Mouse (Mus musculus): ENCODE results near the gene Bax. TPM values are rescaled to one million over a fixed set of nuclear protein-coding genes. Genes with fewer than 3 reads are reported as not detected.
"Not testable (repeated sequence)": the region's sequence is repeated elsewhere in the genome, so short reads cannot be mapped to it uniquely, and the experiment has no call there.

Gene Bax
- total and polyA plus RNA-seq, 3 experiments, result 105 to 778 (median 205) TPM

DNA sequence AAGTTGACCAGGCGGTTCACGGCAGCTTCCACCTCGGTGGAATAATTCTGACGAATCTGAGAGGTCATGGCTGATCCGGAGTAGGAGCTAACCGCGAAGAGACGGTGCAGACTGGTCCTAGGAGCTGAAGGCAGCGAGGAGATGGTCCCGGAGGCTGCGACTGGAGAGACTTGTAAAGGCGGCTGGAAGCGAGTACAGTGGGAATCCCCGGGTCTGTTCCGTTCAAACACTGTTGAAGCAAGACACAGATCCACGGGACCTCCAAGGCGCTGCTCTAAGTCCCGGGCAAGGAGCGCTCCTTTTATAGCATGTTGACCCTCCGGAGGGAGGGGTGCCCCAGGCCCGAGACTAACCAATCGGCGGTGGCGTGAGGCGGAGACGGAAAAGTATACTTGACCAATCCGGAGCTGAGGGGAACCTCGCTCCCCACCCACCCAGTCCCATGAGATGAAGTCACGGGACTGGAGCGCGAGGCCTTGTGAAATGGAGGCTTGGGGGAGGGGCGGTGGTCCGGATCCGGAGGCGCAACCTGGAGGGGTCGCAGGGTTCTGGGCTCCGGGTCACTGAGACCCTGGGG lies 7.0 kb downstream of the Bax start, which contains the start of gene Ftl1:
Ftl1 (minus strand) TSS at position 321 of the 577 bp plus-strand sequence.
- Histone ChIP-seq H3K4me3 (ENCODE audit: control insufficient read depth in 1 of 2, insufficient read depth in 1 of 2, low read depth in 2 of 2, low read length in 2 of 2) (peak within 1 kb of the TSS; percentile 78 to 80), H3K27ac (ENCODE audit: control insufficient read depth, low read depth, low read length) (peak within 1 kb of the TSS; percentile 96), H3K9ac (ENCODE audit: control insufficient read depth, low read depth, low read length, poor library complexity, severe bottlenecking) (peak within 1 kb of the TSS; percentile 93), H3K79me2 (ENCODE audit: control insufficient read depth, insufficient read depth, low read length, poor library complexity) (peaks cover 24% of the 10 kb centered on the region), H3K4me1 (ENCODE audit: control insufficient read depth in 1 of 2, insufficient read depth in 2 of 2, low read length in 2 of 2) (peaks cover 7 to 22% of the 10 kb centered on the region in 2 experiments; a peak in 3 of 4 replicates), H3K36me3 (ENCODE audit: control insufficient read depth in 1 of 2, insufficient read depth in 2 of 2, low read length in 2 of 2) (peaks cover 7 to 22% of the 10 kb centered on the region in 2 experiments)
- peak; percentile 98 for DNase-seq (ENCODE audit: low read depth, low spot score)
- TF ChIP-seq MAX (IDR thresholded peaks at IDR 0.05; ENCODE audit: low read length) (peak; percentile 38; the same call in 1 of the 2 replicates), POLR2A (IDR thresholded peaks at IDR 0.05; ENCODE audit: control insufficient read depth in 1 of 2, insufficient read depth in 1 of 2, low read depth in 1 of 2, low read length in 2 of 2, poor library complexity in 1 of 2) (peak; percentile 94 to 97), ZMIZ1 (IDR thresholded peaks at IDR 0.05; ENCODE audit: low read depth, low read length) (peak; percentile 98), ZKSCAN1 (IDR thresholded peaks at IDR 0.05; ENCODE audit: low read depth, low read length) (0 out of 2 replicates have a peak, but pooled peaks have one; percentile 28), MXI1 (IDR thresholded peaks at IDR 0.05; ENCODE audit: low read depth, low read length) (peak; percentile 60), USF1 (IDR thresholded peaks at IDR 0.05; ENCODE audit: low read depth, low read length) (peak; percentile 85), POLR2AphosphoS5 (IDR thresholded peaks at IDR 0.05; ENCODE audit: borderline replicate concordance, low read depth, low read length) (peak; percentile 90; the same call in 1 of the 2 replicates), NELFE (IDR thresholded peaks at IDR 0.05; ENCODE audit: low read depth, low read length) (peak; percentile 98), ELF1 (IDR thresholded peaks at IDR 0.05; ENCODE audit: low read depth, low read length) (0 out of 2 replicates have a peak, but pooled peaks have one; percentile 45), BHLHE40 (IDR thresholded peaks at IDR 0.05; ENCODE audit: borderline replicate concordance, low read depth, low read length) (peak; percentile 95), POLR2AphosphoS2 (IDR thresholded peaks at IDR 0.05; ENCODE audit: low read length) (peak; percentile 98), MAZ (IDR thresholded peaks at IDR 0.05; ENCODE audit: low read depth, low read length) (peak; percentile 95), CHD2 (IDR thresholded peaks at IDR 0.05; ENCODE audit: low read length) (peak; percentile 53; the same call in 1 of the 2 replicates), HCFC1 (IDR thresholded peaks at IDR 0.05; ENCODE audit: low read depth, low read length) (peak; percentile 64), EP300 (IDR thresholded peaks at IDR 0.05; ENCODE audit: low read depth in 1 of 2, low read length in 2 of 2) (peak in 1 of 2 experiments; percentile 37; a peak in 1 of 4 replicates), TCF12 (IDR thresholded peaks at IDR 0.05; ENCODE audit: low read depth, low read length) (0 out of 2 replicates have a peak, but pooled peaks have one; percentile 34), TBP (IDR thresholded peaks at IDR 0.05; ENCODE audit: low read depth, low read length) (peak; percentile 98)
- not testable (repeated sequence) for H3K9me3 ChIP-seq (replicated peaks; ENCODE audit: insufficient read depth, low read length); H3K27me3 ChIP-seq (ENCODE audit: control insufficient read depth in 1 of 2, insufficient read depth in 2 of 2, low read length in 2 of 2)

DNA sequence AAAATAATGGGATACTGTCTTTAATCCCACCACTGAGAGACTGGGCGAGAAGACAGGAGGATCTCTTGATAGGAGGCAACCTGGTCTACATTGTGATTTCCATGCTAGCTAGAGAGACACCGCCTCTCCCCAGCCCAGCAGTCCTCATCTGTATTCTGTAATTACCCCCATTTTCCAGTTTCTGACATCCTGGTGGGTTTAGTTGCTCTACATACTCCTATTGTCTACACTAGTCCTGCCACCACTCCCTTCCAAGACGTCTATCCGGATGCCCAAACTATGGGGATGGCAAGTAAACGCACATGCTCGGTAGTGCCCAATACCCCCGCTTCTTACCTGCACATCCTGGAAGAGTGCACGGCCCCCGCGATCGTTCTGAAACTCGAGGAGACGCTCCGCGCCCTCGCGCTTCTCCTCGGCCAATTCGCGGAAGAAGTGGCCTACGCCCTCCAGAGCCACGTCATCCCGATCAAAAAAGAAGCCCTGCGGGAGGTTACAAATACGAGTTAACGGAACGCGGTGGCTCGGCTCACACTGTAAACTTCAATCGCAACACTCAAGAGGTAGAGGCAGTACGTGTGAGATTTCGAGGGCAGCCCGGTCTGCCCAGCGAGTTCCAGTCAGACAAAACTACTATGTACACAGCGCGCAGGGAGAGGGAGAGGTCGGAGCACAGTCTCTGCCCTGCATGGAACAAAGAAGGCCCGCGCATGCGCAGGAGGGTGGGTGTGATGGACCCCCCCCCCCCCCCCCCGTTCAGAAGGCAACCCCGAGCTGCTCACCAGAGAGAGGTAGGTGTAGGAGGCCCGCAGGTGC lies 7.7 kb downstream of the Bax start:
- TF ChIP-seq NRF1 (IDR thresholded peaks at IDR 0.05; ENCODE audit: insufficient read depth, low read depth, low read length, poor library complexity, severe bottlenecking) (peak; percentile 78), EP300 (IDR thresholded peaks at IDR 0.05; ENCODE audit: low read depth in 1 of 2, low read length in 2 of 2) (no peak), SIN3A (IDR thresholded peaks at IDR 0.05; ENCODE audit: low read length) (peak; percentile 56; the same call in 1 of the 2 replicates), CHD1 (IDR thresholded peaks at IDR 0.05; ENCODE audit: low read depth, low read length) (peak; percentile 49; the same call in 1 of the 2 replicates), MXI1 (IDR thresholded peaks at IDR 0.05; ENCODE audit: low read depth, low read length) (peak; percentile 52), USF1 (IDR thresholded peaks at IDR 0.05; ENCODE audit: low read depth, low read length) (no peak), ZKSCAN1 (IDR thresholded peaks at IDR 0.05; ENCODE audit: low read depth, low read length) (no peak), MAX (IDR thresholded peaks at IDR 0.05; ENCODE audit: low read length) (0 out of 2 replicates have a peak, but pooled peaks have one; percentile 25)
- DNase-seq (ENCODE audit: low read depth, low spot score), result peak; percentile 84
- peaks cover 7 to 22% of the 10 kb centered on the region in 2 experiments for H3K36me3 ChIP-seq (ENCODE audit: control insufficient read depth in 1 of 2, insufficient read depth in 2 of 2, low read length in 2 of 2)
- H3K27ac ChIP-seq (ENCODE audit: control insufficient read depth, low read depth, low read length), result peak overlapping the region; percentile 88
- peak overlapping the region; percentile 93 for H3K9ac ChIP-seq (ENCODE audit: control insufficient read depth, low read depth, low read length, poor library complexity, severe bottlenecking)
- H3K4me1 ChIP-seq (ENCODE audit: control insufficient read depth in 1 of 2, insufficient read depth in 2 of 2, low read length in 2 of 2), result peaks cover 7 to 22% of the 10 kb centered on the region in 2 experiments; a peak in 3 of 4 replicates
- no peaks in the 10 kb centered on the region for H3K27me3 ChIP-seq (ENCODE audit: control insufficient read depth in 1 of 2, insufficient read depth in 2 of 2, low read length in 2 of 2)
- peak overlapping the region; percentile 78 to 80 for H3K4me3 ChIP-seq (ENCODE audit: control insufficient read depth in 1 of 2, insufficient read depth in 1 of 2, low read depth in 2 of 2, low read length in 2 of 2)
- H3K9me3 ChIP-seq (replicated peaks; ENCODE audit: insufficient read depth, low read length), result no peaks in the 10 kb centered on the region
- H3K79me2 ChIP-seq (ENCODE audit: control insufficient read depth, insufficient read depth, low read length, poor library complexity), result peaks cover 24% of the 10 kb centered on the region
